Mouse (Mus musculus): Measurements from ENCODE around the gene Gpn3.
A peak's percentile ranks its signal among the peaks of the same experiment; 100 is the strongest.

Gpn3 gene

GRCm38 (mm10) chr5:122371591-122372191 lies at the start of gene Gpn3:
TSS of gene Gpn3 (plus strand) at chr5:122371876.
- peak; percentile 20 for DNase-seq (ENCODE audit: low read depth, low spot score)

- DNase-seq (ENCODE audit: low read depth, low spot score), result peak; percentile 25
These were observed 48.2 kb upstream of the Gpn3 start for GRCm38 (mm10) chr5:122323523-122323922.

GRCm38 (mm10) chr5:122324608-122325431 lies 46.9 kb upstream of the Gpn3 start:
- peak; percentile 99 for DNase-seq (ENCODE audit: low read depth, low spot score)

GRCm38 (mm10) chr5:122325477-122325876 lies 46.2 kb upstream of the Gpn3 start:
- DNase-seq (ENCODE audit: low read depth, low spot score), result peak; percentile 39

GRCm38 (mm10) chr5:122327283-122327682 lies 44.4 kb upstream of the Gpn3 start:
- DNase-seq (ENCODE audit: low read depth, low spot score), result peak; percentile 58

GRCm38 (mm10) chr5:122330269-122330668 lies 41.4 kb upstream of the Gpn3 start:
- DNase-seq (ENCODE audit: low read depth, low spot score), result no peak

- no peak for DNase-seq (ENCODE audit: low read depth, low spot score)
These were observed 37.0 kb upstream of the Gpn3 start for GRCm38 (mm10) chr5:122334682-122335081.

- DNase-seq (ENCODE audit: low read depth, low spot score), result no peak
These were observed 35.0 kb upstream of the Gpn3 start for GRCm38 (mm10) chr5:122336554-122337294.

GRCm38 (mm10) chr5:122342874-122343273 lies 28.8 kb upstream of the Gpn3 start:
- DNase-seq (ENCODE audit: low read depth, low spot score), result no peak

- no peak for DNase-seq (ENCODE audit: low read depth, low spot score)
These were observed 27.9 kb upstream of the Gpn3 start for GRCm38 (mm10) chr5:122343768-122344167.

- DNase-seq (ENCODE audit: low read depth, low spot score), result peak; percentile 85
These were observed 27.4 kb upstream of the Gpn3 start for GRCm38 (mm10) chr5:122344260-122344659.

- no peak for DNase-seq (ENCODE audit: low read depth, low spot score)
These were observed 25.9 kb upstream of the Gpn3 start for GRCm38 (mm10) chr5:122345777-122346176.

- peak; percentile 100 for DNase-seq (ENCODE audit: low read depth, low spot score)
These were observed 17.7 kb upstream of the Gpn3 start, which contains the start of the genes Rad9b and Vps29 for GRCm38 (mm10) chr5:122353807-122354491. TSS of gene Rad9b (minus strand) at chr5:122354233. TSS of gene Vps29 (plus strand) at chr5:122354369.

GRCm38 (mm10) chr5:122354492-122355067 lies 17.1 kb upstream of the Gpn3 start:
- DNase-seq (ENCODE audit: low read depth, low spot score), result no peak

GRCm38 (mm10) chr5:122372192-122372769 lies 605 bp downstream of the Gpn3 start, which contains the start of gene Fam216a:
TSS of gene Fam216a (minus strand) at chr5:122372364.
- DNase-seq (ENCODE audit: low read depth, low spot score), result peak; percentile 100

- DNase-seq (ENCODE audit: low read depth, low spot score), result no peak
These were observed 1.2 kb downstream of the Gpn3 start for GRCm38 (mm10) chr5:122372878-122373277.

GRCm38 (mm10) chr5:122377101-122377833 lies 5.6 kb downstream of the Gpn3 start:
- DNase-seq (ENCODE audit: low read depth, low spot score), result no peak

GRCm38 (mm10) chr5:122378171-122378570 lies 6.5 kb downstream of the Gpn3 start:
- no peak for DNase-seq (ENCODE audit: low read depth, low spot score)

GRCm38 (mm10) chr5:122379374-122380155 lies 7.9 kb downstream of the Gpn3 start:
- peak; percentile 96 for DNase-seq (ENCODE audit: low read depth, low spot score)

Data from brain, adult 2 months (tissue).